Mouse (Mus musculus) NIH3T3 (cell line): ENCODE measurements at regions not wholly inside any gene's neighbourhood (a gene's known extent, or its start where the extent isn't known, plus 50 kb on each side); places are given as distances from the start of the nearest gene placed in this dataset.

Experiments
- DNase-seq: peaks from one replicate; pipeline ENCODE4 v3.0.0-alpha.2; 2012; ENCODE audit warnings: low read depth

- DNase-seq, result no peak
Observed at GRCm38 (mm10) chr5:61943376-61943775, 134.8 kb downstream of the G6pd2 start.

- no peak for DNase-seq
Observed at GRCm38 (mm10) chr5:61985211-61985610, 176.6 kb downstream of the G6pd2 start.

GRCm38 (mm10) chr5:62019506-62019905, 210.9 kb downstream of the G6pd2 start:
- no peak for DNase-seq

GRCm38 (mm10) chr5:62020260-62020659, 211.6 kb downstream of the G6pd2 start:
- no peak for DNase-seq

- DNase-seq, result no peak
Observed at GRCm38 (mm10) chr5:62041475-62041874, 232.9 kb downstream of the G6pd2 start.

GRCm38 (mm10) chr5:62043678-62044077, 235.1 kb downstream of the G6pd2 start:
- no peak for DNase-seq

- DNase-seq, result no peak
Observed at GRCm38 (mm10) chr5:62078998-62079397, 270.4 kb downstream of the G6pd2 start.

GRCm38 (mm10) chr5:62089538-62089937, 280.9 kb downstream of the G6pd2 start:
- no peak for DNase-seq

GRCm38 (mm10) chr5:62096052-62096451, 287.4 kb downstream of the G6pd2 start:
- DNase-seq, result no peak

GRCm38 (mm10) chr5:62113226-62113625, 304.6 kb downstream of the G6pd2 start:
- DNase-seq, result no peak

GRCm38 (mm10) chr5:62113664-62114063, 305.0 kb downstream of the G6pd2 start:
- no peak for DNase-seq

GRCm38 (mm10) chr5:62145178-62145577, 336.6 kb downstream of the G6pd2 start:
- no peak for DNase-seq

- no peak for DNase-seq
Observed at GRCm38 (mm10) chr5:62147399-62147798, 338.8 kb downstream of the G6pd2 start.

GRCm38 (mm10) chr5:62160528-62160927, 351.9 kb downstream of the G6pd2 start:
- DNase-seq, result peak; percentile 9

- no peak for DNase-seq
Observed at GRCm38 (mm10) chr5:62192073-62192472, 383.5 kb downstream of the G6pd2 start.

- no peak for DNase-seq
Observed at GRCm38 (mm10) chr5:62205384-62205783, 396.8 kb downstream of the G6pd2 start.
